Mouse (Mus musculus): ENCODE results near the gene Vamp2.

GRCm38 (mm10) chr11:69087597-69087996, 693 bp upstream of the Vamp2 start:
- TF ChIP-seq CTCF (IDR thresholded peaks at IDR 0.05; ENCODE audit: control insufficient read depth, insufficient read depth, insufficient read length), result no peak
- TF ChIP-seq CEBPB (IDR thresholded peaks at IDR 0.05; ENCODE audit: low read depth), result no peak
- TF ChIP-seq FOSL1 (IDR thresholded peaks at IDR 0.05; ENCODE audit: insufficient read depth, low read length, poor library complexity, severe bottlenecking), result no peak
- no peak for TF ChIP-seq USF1 (IDR thresholded peaks at IDR 0.05; ENCODE audit: low read depth)

Data from C2C12 (cell line).